Mouse (Mus musculus): Measurements from ENCODE around the gene Slfn1. TPM values are rescaled to one million over a fixed set of nuclear protein-coding genes. Genes with fewer than 3 reads are reported as not detected.
"Not testable (repeated sequence)": the region's sequence is repeated elsewhere in the genome, so short reads cannot be mapped to it uniquely, and the experiment has no call there.

Slfn1 gene
- polyA plus RNA-seq, 1 experiment from 2014 or later: not detected

DNA sequence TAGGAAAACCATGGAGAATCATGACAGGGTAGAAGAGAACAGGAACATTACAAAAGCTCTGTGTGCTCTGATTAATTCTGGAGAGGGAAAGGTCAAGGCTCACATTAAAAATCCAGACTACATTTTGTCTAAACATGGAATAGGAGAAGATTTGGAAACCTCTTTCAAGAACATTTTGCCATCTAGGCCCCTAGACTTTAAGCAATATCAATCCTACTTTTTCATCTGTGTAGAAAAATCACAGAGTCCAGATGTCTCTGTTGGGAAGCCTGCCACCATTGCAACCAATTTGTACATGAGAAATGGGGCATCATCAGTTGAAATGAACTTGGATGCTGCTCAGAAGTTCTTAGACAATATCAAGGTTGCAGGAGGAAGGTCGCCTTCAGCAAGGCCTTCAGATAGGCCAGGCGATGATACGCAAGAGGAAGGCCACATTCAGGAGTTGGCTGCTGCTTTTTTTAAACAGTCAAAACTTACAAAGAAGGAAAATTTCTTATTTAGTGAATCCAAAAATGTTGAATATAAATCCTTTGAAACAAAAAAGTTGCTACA lies 4.6 kb downstream of the Slfn1 start:
- Histone ChIP-seq H3K27ac (replicated peaks) (no peak overlapping the region), H3K4me3 (no peak overlapping the region), H3K36me3 (replicated peaks) (no peaks in the 10 kb centered on the region), H3K9me3 (no peaks in the 10 kb centered on the region), H3K4me1 (no peaks in the 10 kb centered on the region), H3K27me3 (replicated peaks; ENCODE audit: low read depth, poor library complexity, severe bottlenecking) (no peaks in the 10 kb centered on the region)
- DNase-seq (ENCODE audit: low spot score): no peak
- WGBS: 94% methylated on average over 3 of the region's 3 CpGs

DNA sequence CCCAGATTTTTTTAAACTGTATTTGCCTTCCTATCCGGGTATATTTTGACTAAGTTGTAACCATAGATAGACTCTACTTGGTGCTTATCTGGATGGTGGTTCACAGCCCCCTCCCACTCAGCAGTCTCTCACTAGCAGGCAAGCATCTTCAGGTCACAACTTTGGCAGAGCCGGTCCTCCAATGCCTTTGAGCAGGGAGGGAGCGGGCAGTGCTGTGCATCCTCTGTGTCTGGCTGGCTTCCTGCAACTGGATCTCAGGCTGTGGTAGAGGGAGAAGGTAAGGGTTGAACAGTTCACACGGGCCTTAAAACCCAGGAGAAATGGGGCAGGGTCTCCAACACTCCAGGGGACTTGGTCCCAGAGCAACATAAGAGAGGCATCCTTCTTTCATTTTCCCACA lies 6.5 kb downstream of the Slfn1 start:
- no peak for DNase-seq (ENCODE audit: low spot score)
- H3K27me3 ChIP-seq (replicated peaks; ENCODE audit: low read depth, poor library complexity, severe bottlenecking): no peaks in the 10 kb centered on the region
- no peaks in the 10 kb centered on the region for H3K36me3 ChIP-seq (replicated peaks)
- H3K4me3 ChIP-seq: no peak overlapping the region
- 73% methylated on average over 4 of the region's 4 CpGs for WGBS
- H3K4me1 ChIP-seq: no peaks in the 10 kb centered on the region
- no peaks in the 10 kb centered on the region for H3K9me3 ChIP-seq
- no peak overlapping the region for H3K27ac ChIP-seq (replicated peaks)

- no peaks in the 10 kb centered on the region for H3K4me1 ChIP-seq
- H3K36me3 ChIP-seq (replicated peaks): no peaks in the 10 kb centered on the region
- H3K9me3 ChIP-seq: no peaks in the 10 kb centered on the region
- no peaks in the 10 kb centered on the region for H3K27me3 ChIP-seq (replicated peaks; ENCODE audit: low read depth, poor library complexity, severe bottlenecking)
- H3K4me3 ChIP-seq: no peak overlapping the region
- H3K27ac ChIP-seq (replicated peaks): no peak overlapping the region
- WGBS: 85% methylated on average over 2 of the region's 2 CpGs
- no peak for DNase-seq (ENCODE audit: low spot score)
Observed at GRCm38 (mm10) chr11:83124906-83125305, 8.3 kb downstream of the Slfn1 start.

- not testable (repeated sequence) for H3K36me3 ChIP-seq (replicated peaks); H3K27me3 ChIP-seq (replicated peaks; ENCODE audit: low read depth, poor library complexity, severe bottlenecking); H3K27ac ChIP-seq (replicated peaks); H3K4me3 ChIP-seq; DNase-seq (ENCODE audit: low spot score); H3K9me3 ChIP-seq; H3K4me1 ChIP-seq
- 100% methylated on average over 1 of the region's 1 CpGs for WGBS
Observed at GRCm38 (mm10) chr11:83125633-83126032, 9.0 kb downstream of the Slfn1 start.

GRCm38 (mm10) chr11:83137253-83137652 lies 20.6 kb downstream of the Slfn1 start:
- not testable (repeated sequence) for DNase-seq (ENCODE audit: low spot score); H3K4me3 ChIP-seq; H3K27me3 ChIP-seq (replicated peaks; ENCODE audit: low read depth, poor library complexity, severe bottlenecking); H3K9me3 ChIP-seq; H3K36me3 ChIP-seq (replicated peaks); H3K4me1 ChIP-seq; H3K27ac ChIP-seq (replicated peaks)
- 94% methylated on average over 1 of the region's 2 CpGs for WGBS

DNA sequence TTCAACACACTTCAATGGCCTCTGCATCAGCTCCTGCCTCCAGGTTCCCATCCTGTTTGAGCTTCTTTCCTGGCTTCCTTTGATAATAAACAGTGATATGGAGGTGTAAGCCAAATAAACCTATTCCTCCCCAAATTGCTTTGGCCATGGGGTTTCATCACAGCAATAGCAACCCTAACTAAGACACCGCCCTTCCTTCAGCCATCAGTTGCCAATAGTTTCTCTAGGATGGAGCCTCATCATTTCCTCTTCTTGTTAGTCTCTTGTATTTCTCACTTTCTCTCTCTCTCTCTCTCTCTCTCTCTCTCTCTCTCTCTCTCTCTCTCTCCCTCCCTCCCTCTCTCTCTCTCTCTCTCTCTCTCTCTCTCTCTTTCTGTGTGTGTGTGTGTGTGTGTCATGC lies 32.3 kb downstream of the Slfn1 start:
- WGBS: no CpG with 5 or more reads among the region's 1 CpGs
- not testable (repeated sequence) for H3K27ac ChIP-seq (replicated peaks); H3K36me3 ChIP-seq (replicated peaks); H3K27me3 ChIP-seq (replicated peaks; ENCODE audit: low read depth, poor library complexity, severe bottlenecking); H3K9me3 ChIP-seq; H3K4me1 ChIP-seq; DNase-seq (ENCODE audit: low spot score); H3K4me3 ChIP-seq

Other genes starting within 250 kb of the Slfn1 start
- 11.3 and 11.5 TPM in 2 replicates for gene Rffl, start 245.6 kb upstream of the Slfn1 start, polyA plus RNA-seq (2016; fragmentation: Nextera tagmentation; extraction: Ambion mirVana)
- gene Rad51d, start 226.2 kb upstream of the Slfn1 start, polyA plus RNA-seq (2016; fragmentation: Nextera tagmentation; extraction: Ambion mirVana): 13.7 and 14.7 TPM in 2 replicates
- gene Fndc8, start 224.7 kb upstream of the Slfn1 start, polyA plus RNA-seq (2016; fragmentation: Nextera tagmentation; extraction: Ambion mirVana): 0.26 and 0.35 TPM in 2 replicates
- gene Nle1, start 208.4 kb upstream of the Slfn1 start, polyA plus RNA-seq (2016; fragmentation: Nextera tagmentation; extraction: Ambion mirVana): 41.2 and 45.6 TPM in 2 replicates
- 0.32 and 0.91 TPM in 2 replicates for gene Unc45b, start 206.3 kb upstream of the Slfn1 start, polyA plus RNA-seq (2016; fragmentation: Nextera tagmentation; extraction: Ambion mirVana)
- gene Slfn5, start 165.5 kb upstream of the Slfn1 start, polyA plus RNA-seq (2016; fragmentation: Nextera tagmentation; extraction: Ambion mirVana): 0.26 and 0.31 TPM in 2 replicates
- gene Slfn9, start 125.0 kb upstream of the Slfn1 start, polyA plus RNA-seq (2016; fragmentation: Nextera tagmentation; extraction: Ambion mirVana): 11.5 and 13.8 TPM in 2 replicates
- 0.11 and 0.14 TPM in 2 replicates for gene Slfn8, start 96.0 kb upstream of the Slfn1 start, polyA plus RNA-seq (2016; fragmentation: Nextera tagmentation; extraction: Ambion mirVana)
- gene Slfn2, start 51.7 kb upstream of the Slfn1 start, polyA plus RNA-seq (2016; fragmentation: Nextera tagmentation; extraction: Ambion mirVana): 0.64 and 0.97 TPM in 2 replicates
- gene Slfn4, start 58.3 kb downstream of the Slfn1 start, polyA plus RNA-seq (2016; fragmentation: Nextera tagmentation; extraction: Ambion mirVana): not detected in 2 replicates
- 0.45 and 0.65 TPM in 2 replicates for gene Slfn3, start 74.5 kb downstream of the Slfn1 start, polyA plus RNA-seq (2016; fragmentation: Nextera tagmentation; extraction: Ambion mirVana)
- gene Slfn14, start 169.9 kb downstream of the Slfn1 start, polyA plus RNA-seq (2016; fragmentation: Nextera tagmentation; extraction: Ambion mirVana): 0.09 and 0.37 TPM in 2 replicates
- 64.9 and 71.3 TPM in 2 replicates for gene Ap2b1, start 182.2 kb downstream of the Slfn1 start, polyA plus RNA-seq (2016; fragmentation: Nextera tagmentation; extraction: Ambion mirVana)
- gene Pex12, start 185.7 kb downstream of the Slfn1 start, polyA plus RNA-seq (2016; fragmentation: Nextera tagmentation; extraction: Ambion mirVana): 13.2 and 15.2 TPM in 2 replicates